Mouse (Mus musculus) embryo, embryonic 9.5 days (tissue): ENCODE results near the gene Itgam.
"Not testable (repeated sequence)": the region's sequence is repeated elsewhere in the genome, so short reads cannot be mapped to it uniquely, and the experiment has no call there.

ENCODE experiments used
- DNase-seq: peaks from one replicate; pipeline ENCODE4 v3.0.0-alpha.2; 2017; ENCODE audit errors: extremely low spot score

Gene Itgam

GRCm38 (mm10) chr7:128062456-128062855, at the start of gene Itgam, which contains the start of gene Gm49368:
Itgam (plus strand) TSS chr7:128062640.
Gm49368 (plus strand) TSS chr7:128062683.
- DNase-seq = no peak

DNA sequence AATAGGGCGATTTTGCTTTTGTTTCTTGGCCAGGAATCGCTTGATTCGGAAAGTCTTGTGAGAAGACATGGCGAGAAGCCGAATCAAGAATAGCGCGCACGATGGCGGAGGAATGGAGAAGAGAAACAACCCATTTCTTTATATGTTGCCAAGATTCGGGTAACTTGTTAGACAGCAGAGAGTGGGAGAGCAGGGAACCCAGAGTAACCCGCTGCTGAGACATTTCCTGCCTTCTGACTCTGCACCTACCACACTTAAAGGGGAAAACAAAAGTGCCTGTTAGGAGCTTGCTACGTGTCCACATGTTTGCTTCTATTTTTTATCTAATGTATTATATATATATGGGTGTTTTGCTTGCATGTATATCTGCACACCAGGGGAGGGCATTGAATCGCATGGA, 49.3 kb upstream of the Itgam start:
- no peak for DNase-seq

- DNase-seq = not testable (repeated sequence)
These were observed 46.3 kb upstream of the Itgam start for GRCm38 (mm10) chr7:128016134-128016533.

DNA sequence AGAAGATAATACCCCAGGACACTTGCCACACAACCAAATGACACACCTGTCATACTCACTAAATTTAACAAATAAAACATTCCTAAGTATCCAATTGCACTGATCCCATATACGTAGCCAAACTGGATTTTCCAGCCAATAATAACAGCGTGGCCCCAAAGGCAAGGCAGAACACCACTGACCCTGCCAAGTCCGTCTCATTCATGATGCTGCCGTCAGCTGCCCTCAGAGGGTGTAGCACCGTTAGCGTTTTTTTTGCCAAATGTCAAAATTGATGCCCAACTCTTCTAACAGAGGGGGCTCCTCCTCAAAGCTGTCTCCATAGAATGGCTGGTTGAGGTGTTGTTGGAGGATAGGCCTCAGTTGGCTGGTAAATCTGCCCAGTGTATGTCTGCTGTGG, 45.8 kb upstream of the Itgam start:
- DNase-seq = no peak

DNA sequence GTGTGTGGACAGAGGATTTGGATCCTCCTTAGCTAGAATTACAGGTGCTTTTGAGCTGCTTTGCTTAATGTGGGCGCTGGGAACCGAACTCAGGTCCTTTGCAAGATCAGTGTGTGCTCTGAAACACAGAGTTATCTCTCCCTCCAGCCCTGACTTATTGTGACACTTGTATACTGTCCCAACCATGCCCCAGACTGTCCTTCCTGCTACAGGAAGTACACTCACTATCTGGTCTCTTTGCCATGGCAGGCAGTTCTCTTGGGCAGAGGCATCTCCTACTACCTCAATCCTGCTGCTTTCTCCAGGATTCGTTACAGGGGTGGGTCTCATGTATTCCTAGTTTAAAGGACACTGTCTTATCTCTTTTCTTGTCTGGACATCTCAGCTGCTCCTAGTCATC, 44.2 kb upstream of the Itgam start:
- DNase-seq = no peak

GRCm38 (mm10) chr7:128019187-128019586, 43.3 kb upstream of the Itgam start:
- no peak for DNase-seq

DNA sequence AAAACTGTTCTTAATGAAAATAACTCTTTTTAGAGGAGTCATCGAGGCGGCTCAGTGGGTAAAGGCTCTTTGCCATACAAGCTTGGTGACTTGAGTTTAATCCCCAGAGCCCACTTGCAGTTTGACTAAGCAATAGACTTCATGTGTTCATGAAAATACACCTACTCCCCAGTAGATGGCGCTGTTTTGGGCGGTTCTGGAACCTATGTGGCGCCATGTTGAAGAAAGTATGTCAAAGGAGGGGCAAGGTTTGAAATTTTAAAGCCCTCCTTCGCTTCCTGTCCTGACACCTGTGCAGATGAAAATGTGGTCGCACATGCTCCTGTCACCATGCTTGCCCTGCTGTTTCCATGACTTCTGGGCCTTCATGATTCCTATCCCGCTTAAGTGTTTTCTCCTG, 39.5 kb upstream of the Itgam start:
- no peak for DNase-seq

DNA sequence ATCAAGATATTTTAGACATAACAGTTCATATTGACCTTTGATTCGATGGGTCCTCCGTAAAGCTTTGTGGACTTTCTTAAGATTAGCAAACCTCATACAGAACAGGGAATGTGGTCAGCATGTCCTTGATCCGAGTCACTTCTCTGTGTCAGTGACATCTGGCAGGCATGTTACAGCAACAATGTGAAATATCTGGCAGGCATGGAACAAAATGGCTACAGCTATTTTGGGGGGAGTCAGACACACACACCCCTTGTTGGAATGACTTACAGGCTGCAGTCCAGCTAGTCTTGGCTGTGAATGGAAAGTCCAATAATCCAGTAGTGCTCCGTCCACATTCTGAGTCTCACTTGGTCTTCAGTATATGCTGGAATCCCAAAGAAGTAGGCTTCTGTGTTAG, 38.9 kb upstream of the Itgam start:
- no peak for DNase-seq

GRCm38 (mm10) chr7:128024364-128024763, 38.1 kb upstream of the Itgam start:
- DNase-seq = no peak

DNA sequence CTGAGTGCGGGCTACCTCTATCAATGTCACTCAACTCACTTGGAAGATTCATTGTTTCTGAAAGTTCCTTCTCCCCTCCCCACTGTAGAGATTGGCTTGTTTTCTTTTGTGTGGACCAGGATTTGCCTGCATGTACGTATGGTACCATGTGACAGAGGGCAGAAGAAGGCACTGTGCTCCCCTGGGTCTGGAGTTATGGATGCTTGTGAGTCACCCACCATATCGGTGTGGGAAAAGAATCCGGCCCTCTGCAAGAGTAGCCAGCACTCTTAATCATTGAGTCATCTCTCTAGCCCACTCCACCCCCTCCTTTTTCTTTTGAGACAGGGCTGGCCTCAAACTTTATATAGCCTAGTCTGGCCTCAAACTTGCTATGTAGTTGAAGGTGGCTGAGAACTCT, 37.5 kb upstream of the Itgam start:
- DNase-seq = no peak

GRCm38 (mm10) chr7:128025381-128025780, 37.1 kb upstream of the Itgam start:
- DNase-seq = no peak

DNA sequence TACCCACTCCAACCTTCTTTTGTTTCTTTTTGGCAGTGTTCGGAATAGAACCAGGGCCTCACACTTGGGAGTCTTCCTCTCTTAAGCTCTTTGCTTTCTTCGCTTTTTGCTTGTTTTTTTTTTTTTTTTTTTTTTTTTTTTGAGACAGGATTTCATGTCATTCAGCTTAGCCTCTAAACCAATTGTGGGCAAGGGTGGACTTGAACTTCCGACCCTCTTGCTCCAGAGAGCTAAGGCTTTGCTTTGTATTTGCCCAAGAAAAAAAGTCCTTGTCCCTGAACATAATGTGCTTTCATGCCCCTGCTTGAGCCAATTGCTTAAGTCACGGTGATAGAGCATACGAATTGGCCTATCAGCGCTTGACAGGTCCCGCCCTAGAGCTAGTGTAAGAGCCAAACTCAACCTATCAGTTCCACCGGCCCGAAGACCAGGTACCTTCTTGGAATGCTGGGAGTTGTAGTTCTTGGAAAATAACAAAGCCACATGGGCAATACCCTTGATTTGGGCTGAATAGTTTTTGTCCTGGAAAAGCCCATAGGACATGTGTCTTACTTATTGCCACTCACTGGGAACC, 30.9 kb upstream of the Itgam start:
- peak; percentile 31 for DNase-seq

DNA sequence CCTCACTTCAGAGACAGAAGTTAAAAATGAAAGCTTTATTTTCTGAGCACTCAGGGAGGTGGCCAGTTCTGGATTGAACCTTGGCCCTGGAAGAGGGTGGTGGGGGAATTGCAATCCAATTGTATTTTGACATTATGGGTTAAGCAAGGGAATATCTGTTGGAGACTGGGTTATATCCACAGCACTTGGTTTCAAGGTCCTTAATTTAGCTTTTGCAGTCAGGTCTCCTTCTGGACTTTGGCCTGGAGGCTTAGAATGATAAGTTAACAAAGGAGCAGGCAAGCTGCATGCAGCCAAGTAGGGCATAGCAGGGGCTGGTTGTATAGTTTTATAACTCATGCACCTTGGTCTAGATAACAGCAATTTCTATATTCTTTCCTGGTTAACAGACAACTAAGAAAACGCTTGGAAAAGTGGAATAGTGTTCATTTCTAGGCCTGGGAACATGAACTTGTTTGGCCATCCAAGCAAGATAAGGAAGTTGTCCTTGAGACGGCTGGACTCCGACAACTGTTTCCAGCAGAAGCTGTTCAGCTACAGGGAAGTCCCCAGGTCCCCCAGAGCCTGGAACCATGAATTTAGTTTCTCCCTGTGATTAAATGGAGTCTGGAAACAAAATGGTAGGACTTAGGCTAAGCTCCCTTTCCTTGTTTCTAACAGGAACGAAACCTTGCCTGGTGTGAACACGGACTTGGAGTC, 30.0 kb upstream of the Itgam start:
- DNase-seq = no peak

- DNase-seq = no peak
These were observed 29.5 kb upstream of the Itgam start for GRCm38 (mm10) chr7:128032989-128033293.

GRCm38 (mm10) chr7:128033616-128034015, 28.8 kb upstream of the Itgam start:
- DNase-seq = no peak

- not testable (repeated sequence) for DNase-seq
These were observed 20.1 kb upstream of the Itgam start for GRCm38 (mm10) chr7:128042161-128042820.

DNA sequence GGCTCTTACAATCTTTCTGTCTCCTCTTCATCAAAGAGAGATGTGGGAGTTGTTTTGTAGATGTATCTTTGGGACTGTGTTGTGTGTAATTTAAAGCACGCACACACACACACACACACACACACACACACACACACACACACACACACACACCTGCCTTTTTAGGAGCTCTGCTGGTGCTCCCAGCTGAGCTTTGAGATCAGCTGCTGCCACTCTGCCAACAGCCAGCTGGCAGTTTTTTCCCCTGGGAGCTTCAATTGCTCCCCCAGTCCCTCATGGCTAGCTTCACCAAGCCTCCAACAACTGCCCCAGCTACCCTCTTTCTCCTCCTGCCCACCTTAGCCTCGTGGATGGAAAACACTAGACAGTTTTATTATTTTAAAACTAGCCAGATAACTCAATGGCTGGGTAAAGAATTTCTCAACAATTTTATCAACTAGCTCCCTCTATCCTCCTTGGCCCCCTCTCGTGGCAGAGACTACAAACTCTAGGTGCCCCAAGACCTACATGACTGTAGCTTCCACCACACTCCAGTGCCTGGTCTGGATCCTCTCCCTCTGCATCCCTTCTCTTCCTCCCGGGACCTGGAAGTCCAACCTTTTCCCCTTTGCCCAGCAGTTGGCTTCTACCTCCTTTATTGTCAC, 18.2 kb upstream of the Itgam start:
- no peak for DNase-seq

- DNase-seq = no peak
These were observed 16.8 kb upstream of the Itgam start for GRCm38 (mm10) chr7:128045640-128046039.

DNA sequence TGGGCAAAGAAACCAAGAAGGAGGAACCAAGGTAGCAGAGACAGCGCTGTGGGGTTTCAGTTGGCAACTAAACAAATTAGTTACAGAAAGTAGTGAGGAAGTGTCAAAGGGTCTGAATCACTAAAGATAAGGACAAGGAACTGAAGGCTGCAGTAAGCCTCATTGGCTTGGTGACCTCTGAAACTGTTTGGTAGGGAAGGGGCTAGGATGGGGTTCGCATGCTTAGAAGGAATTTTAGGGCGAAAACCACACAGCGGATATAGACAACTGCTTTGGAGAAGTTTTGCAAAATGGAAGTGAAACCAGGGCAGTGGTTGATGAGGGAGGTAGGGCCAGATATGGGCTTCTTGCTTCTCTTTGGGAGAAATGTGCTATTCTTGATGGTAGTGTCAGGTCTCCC, 13.6 kb upstream of the Itgam start:
- no peak for DNase-seq

GRCm38 (mm10) chr7:128049254-128049653, 13.2 kb upstream of the Itgam start:
- DNase-seq = no peak

DNA sequence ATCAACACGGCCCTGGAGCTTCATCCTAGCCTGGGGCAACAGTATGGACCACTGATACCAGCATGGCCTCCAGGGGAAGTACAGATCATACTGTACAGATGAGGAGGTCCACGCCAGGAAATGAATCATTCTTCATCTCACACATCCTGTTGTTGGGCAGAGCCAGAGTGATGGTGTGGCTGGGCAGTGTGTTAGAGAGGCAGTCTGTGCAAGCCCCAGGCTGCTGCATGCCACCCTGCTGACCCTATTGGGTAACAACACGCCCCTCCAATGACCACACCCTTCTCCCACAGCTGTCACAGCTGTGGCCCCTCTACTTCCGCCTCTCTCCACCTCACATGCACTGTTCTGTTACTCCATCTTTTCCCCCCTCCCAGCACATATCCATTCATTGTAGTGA, 11.7 kb upstream of the Itgam start:
- no peak for DNase-seq

- no peak for DNase-seq
These were observed 9.4 kb upstream of the Itgam start for GRCm38 (mm10) chr7:128053061-128053460.

DNA sequence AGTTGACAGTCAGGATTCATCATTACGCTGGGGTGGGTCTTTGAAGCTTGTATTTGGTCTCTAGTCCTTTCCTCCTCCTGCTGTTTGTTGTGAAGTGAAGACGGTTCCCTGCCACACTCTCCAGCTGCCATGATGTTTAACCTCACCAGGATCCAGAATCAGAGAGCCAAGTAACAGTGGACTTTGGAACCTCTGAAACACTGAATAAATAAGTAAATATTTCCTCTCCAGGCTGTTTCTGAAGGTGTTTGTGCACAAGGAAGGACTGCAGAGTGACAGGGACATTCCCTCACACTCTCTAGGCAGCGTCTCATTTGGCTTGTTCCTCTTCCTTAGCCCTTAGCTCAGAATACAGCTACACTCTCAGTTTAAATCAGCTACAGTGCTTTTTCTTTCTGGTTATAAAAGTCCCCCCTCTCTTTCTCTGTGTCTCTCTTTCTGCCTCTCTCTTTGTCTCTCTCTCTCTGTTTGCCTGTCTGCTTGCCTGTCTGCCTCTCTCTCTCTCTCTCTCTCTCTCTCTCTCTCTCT, 5.5 kb upstream of the Itgam start:
- DNase-seq = no peak
